In the genomic region with DNA sequence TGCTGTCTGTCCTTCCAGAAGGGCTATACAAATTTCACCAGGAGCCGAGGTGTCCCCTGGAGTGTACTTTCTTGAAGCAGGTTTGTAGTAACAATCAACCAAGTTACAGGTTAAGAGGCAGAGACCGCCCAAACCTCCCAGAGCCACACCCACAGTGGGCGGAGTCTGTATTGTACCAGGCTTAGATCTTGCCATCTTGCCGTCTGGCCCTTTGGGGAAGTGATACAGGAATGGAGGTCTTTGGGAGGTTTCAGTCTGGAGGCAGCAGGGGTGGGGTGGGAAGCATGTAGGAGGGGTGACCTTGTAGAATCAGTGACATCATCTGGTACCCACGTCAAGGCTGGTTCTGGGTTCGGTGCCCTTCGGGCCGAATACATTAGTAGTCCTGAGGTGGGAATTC, we compare ENCODE assay signal across 14 mouse cellular contexts. TPM values are rescaled to one million over a fixed set of nuclear protein-coding genes. Genes with fewer than 3 reads are reported as not detected.
DNase-seq lines count a peak whose midpoint lies in the region; ATAC-seq and TF ChIP-seq lines count a peak whose summit lies in the region.
"Had no signal": no experiment of that assay in that cellular context is flagged by ENCODE, and none has a peak within 500 bp of the region (broad histone marks: within the 10 kb centered on the region; RNA-seq: fewer than 3 reads in every experiment).

No protein-coding gene starts in this region.

- TF ChIP-seq EP300 in MEL (IDR thresholded peaks at IDR 0.05; ENCODE audit: low read depth in 1 of 2, low read length in 2 of 2) = no peak

- H3K4me1 ChIP-seq in heart, embryonic 12.5 days (replicated peaks) = peaks cover 7% of the 10 kb centered on the region; the same call in 1 of the 2 replicates
- H3K4me1 ChIP-seq in midbrain, embryonic 14.5 days (ENCODE audit: control insufficient read depth, insufficient read depth, low read length) = no peaks in the 10 kb centered on the region
- peaks cover 6% of the 10 kb centered on the region for H3K4me1 ChIP-seq in midbrain, embryonic 10.5 days
- peaks cover 0 to 10% of the 10 kb centered on the region in 2 experiments; a peak in 2 of 4 replicates for H3K4me1 ChIP-seq in MEL (ENCODE audit: control insufficient read depth in 1 of 2, insufficient read depth in 2 of 2, low read length in 2 of 2)
- H3K4me1 ChIP-seq in liver, embryonic 13.5 days (replicated peaks) = peaks cover 24% of the 10 kb centered on the region
- H3K4me1 ChIP-seq: forebrain, embryonic 15.5 days had no signal

- no peak overlapping the region for H3K4me3 ChIP-seq in heart, embryonic 12.5 days
- no peak overlapping the region for H3K4me3 ChIP-seq in midbrain, embryonic 14.5 days (replicated peaks; ENCODE audit: low read depth, low read length)
- no peak overlapping the region for H3K4me3 ChIP-seq in midbrain, embryonic 10.5 days
- H3K4me3 ChIP-seq in MEL (ENCODE audit: control insufficient read depth in 1 of 2, insufficient read depth in 1 of 2, low read depth in 2 of 2, low read length in 2 of 2) = no peak overlapping the region
- H3K4me3 ChIP-seq in liver, embryonic 13.5 days (replicated peaks) = no peak overlapping the region
- H3K4me3 ChIP-seq: forebrain, embryonic 15.5 days; limb, embryonic 13.5 days had no signal

- no peak overlapping the region for H3K27ac ChIP-seq in heart, embryonic 12.5 days (ENCODE audit: poor library complexity, severe bottlenecking)
- peak overlapping the region; percentile 55; the same call in 1 of the 2 replicates for H3K27ac ChIP-seq in midbrain, embryonic 14.5 days (replicated peaks; ENCODE audit: low read depth, low read length)
- no peak overlapping the region for H3K27ac ChIP-seq in midbrain, embryonic 10.5 days (replicated peaks)
- H3K27ac ChIP-seq in MEL (ENCODE audit: control insufficient read depth, low read depth, low read length) = no peak overlapping the region
- no peak overlapping the region for H3K27ac ChIP-seq in liver, embryonic 13.5 days
- H3K27ac ChIP-seq: forebrain, embryonic 15.5 days; limb, embryonic 13.5 days had no signal

- H3K9me3 ChIP-seq in heart, embryonic 12.5 days (replicated peaks) = no peaks in the 10 kb centered on the region
- no peaks in the 10 kb centered on the region for H3K9me3 ChIP-seq in midbrain, embryonic 14.5 days (ENCODE audit: control insufficient read depth, low read length)
- no peaks in the 10 kb centered on the region for H3K9me3 ChIP-seq in midbrain, embryonic 10.5 days (replicated peaks)
- H3K9me3 ChIP-seq in MEL (replicated peaks; ENCODE audit: insufficient read depth, low read length) = no peaks in the 10 kb centered on the region
- H3K9me3 ChIP-seq in liver, embryonic 13.5 days (replicated peaks) = no peaks in the 10 kb centered on the region
- H3K9me3 ChIP-seq: forebrain, embryonic 15.5 days; limb, embryonic 13.5 days had no signal

- TF ChIP-seq CTCF in MEL (IDR thresholded peaks at IDR 0.05 in 2 of 3, conservative IDR thresholded peaks at IDR 0.05 in 1 of 3; ENCODE audit: control insufficient read depth in 1 of 3, insufficient read depth in 1 of 3, low read depth in 2 of 3, low read length in 3 of 3, poor library complexity in 1 of 3, severe bottlenecking in 1 of 3) = no peak

- no peak for TF ChIP-seq POLR2A in MEL (IDR thresholded peaks at IDR 0.05; ENCODE audit: control insufficient read depth in 1 of 2, insufficient read depth in 1 of 2, low read depth in 1 of 2, low read length in 2 of 2, poor library complexity in 1 of 2)

- H3K9ac ChIP-seq in heart, embryonic 12.5 days = no peak overlapping the region
- no peak overlapping the region for H3K9ac ChIP-seq in midbrain, embryonic 14.5 days (replicated peaks; ENCODE audit: low read length)
- no peak overlapping the region for H3K9ac ChIP-seq in MEL (ENCODE audit: control insufficient read depth, low read depth, low read length, poor library complexity, severe bottlenecking)
- H3K9ac ChIP-seq in liver, embryonic 13.5 days = no peak overlapping the region
- H3K9ac ChIP-seq: forebrain, embryonic 15.5 days; limb, embryonic 13.5 days had no signal

- intact Hi-C loops in heart, postnatal 14 days (cut with DNase I) = loop anchor here (5.0 kb wide), 2 partner anchors 138 to 453 kb away; no protein-coding TSS in a partner anchor

- no peaks in the 10 kb centered on the region for H3K79me2 ChIP-seq in MEL (ENCODE audit: control insufficient read depth, insufficient read depth, low read length, poor library complexity)

- no peak overlapping the region for H3K4me2 ChIP-seq in heart, embryonic 12.5 days
- H3K4me2 ChIP-seq in midbrain, embryonic 14.5 days (ENCODE audit: low read length) = no peak overlapping the region
- no peak overlapping the region for H3K4me2 ChIP-seq in liver, embryonic 13.5 days
- H3K4me2 ChIP-seq: forebrain, embryonic 15.5 days; limb, embryonic 13.5 days had no signal

- no peak for DNase-seq in heart, postnatal 14 days
- no peak for DNase-seq in midbrain, embryonic 14.5 days
- DNase-seq in midbrain, embryonic 10.5 days (ENCODE audit: low spot score) = no peak
- peak; percentile 23 for DNase-seq in MEL (ENCODE audit: low read depth, low spot score)
- DNase-seq in liver, embryonic 13.5 days = peak; percentile 39
- DNase-seq in adrenal gland, postnatal 4 days (ENCODE audit: low spot score in 2 of 2) = no peak
- DNase-seq: adrenal gland, postnatal 14 days; gastrocnemius, postnatal 25 days; kidney, adult 18-20 months; lung, postnatal 14 days had no signal

- no peak for TF ChIP-seq RAD21 in MEL (IDR thresholded peaks at IDR 0.05; ENCODE audit: low read depth, low read length)

- WGBS in heart, embryonic 12.5 days = 74% methylated on average over 8 of the region's 8 CpGs
- 73% methylated on average over 8 of the region's 8 CpGs for WGBS in midbrain, embryonic 14.5 days
- 81% methylated on average over 8 of the region's 8 CpGs for WGBS in midbrain, embryonic 10.5 days
- WGBS in liver, embryonic 13.5 days (ENCODE audit: insufficient replicate concordance) = 66% methylated on average over 8 of the region's 8 CpGs

- no peaks in the 10 kb centered on the region for H3K36me3 ChIP-seq in heart, embryonic 12.5 days
- H3K36me3 ChIP-seq in midbrain, embryonic 14.5 days (ENCODE audit: control insufficient read depth, insufficient read depth, low read length) = no peaks in the 10 kb centered on the region
- H3K36me3 ChIP-seq in midbrain, embryonic 10.5 days = no peaks in the 10 kb centered on the region
- H3K36me3 ChIP-seq in MEL (ENCODE audit: control insufficient read depth in 1 of 2, insufficient read depth in 2 of 2, low read length in 2 of 2) = peaks cover 0 to 5% of the 10 kb centered on the region in 2 experiments; a peak in 2 of 4 replicates
- no peaks in the 10 kb centered on the region for H3K36me3 ChIP-seq in liver, embryonic 13.5 days
- H3K36me3 ChIP-seq: forebrain, embryonic 15.5 days; limb, embryonic 13.5 days had no signal

- H3K27me3 ChIP-seq in heart, embryonic 12.5 days (replicated peaks) = no peaks in the 10 kb centered on the region
- no peaks in the 10 kb centered on the region for H3K27me3 ChIP-seq in midbrain, embryonic 14.5 days (ENCODE audit: control insufficient read depth, insufficient read depth, low read length)
- H3K27me3 ChIP-seq in midbrain, embryonic 10.5 days (ENCODE audit: low read depth, poor library complexity, severe bottlenecking) = no peaks in the 10 kb centered on the region
- H3K27me3 ChIP-seq in MEL (ENCODE audit: control insufficient read depth in 1 of 2, insufficient read depth in 2 of 2, low read length in 2 of 2) = no peaks in the 10 kb centered on the region
- H3K27me3 ChIP-seq in liver, embryonic 13.5 days = no peaks in the 10 kb centered on the region
- H3K27me3 ChIP-seq: forebrain, embryonic 15.5 days had no signal

- 0 out of 2 replicates have a peak, but pooled peaks have one; percentile 22 for ATAC-seq in heart, embryonic 12.5 days (ENCODE audit: insufficient number of reproducible peaks, low FRiP score)
- ATAC-seq in midbrain, embryonic 14.5 days (ENCODE audit: low FRiP score, low TSS enrichment) = 0 out of 2 replicates have a peak, but pooled peaks have one; percentile 17
- ATAC-seq in liver, embryonic 13.5 days (ENCODE audit: low read depth) = peak; percentile 35; the same call in 1 of the 2 replicates
- ATAC-seq in CD4-positive, CD25-positive, alpha-beta regulatory T cell, adult 4 months = no peak
- ATAC-seq: forebrain, embryonic 15.5 days had no signal

TF ChIP-seq in MEL, 35 proteins besides CTCF, POLR2A, EP300 and RAD21 (continues in another document):
- no peak for TF ChIP-seq UBTF (IDR thresholded peaks at IDR 0.05; ENCODE audit: borderline replicate concordance, insufficient read depth, low read depth, low read length)
- no peak for TF ChIP-seq SIN3A (IDR thresholded peaks at IDR 0.05; ENCODE audit: low read length)
- no peak for TF ChIP-seq ELF1 (IDR thresholded peaks at IDR 0.05; ENCODE audit: low read depth, low read length)
- TF ChIP-seq RCOR1 (IDR thresholded peaks at IDR 0.05; ENCODE audit: low read depth, low read length) = no peak
- TF ChIP-seq USF1 (IDR thresholded peaks at IDR 0.05; ENCODE audit: low read depth, low read length) = no peak

RNA-seq across cellular contexts. Expression of gene Tor1aip1, which starts 53.3 kb away (rescaled TPM):
- polyA plus RNA-seq in heart, embryonic 12.5 days (2016; fragmentation: Nextera tagmentation; extraction: Ambion mirVana) = 35.6 and 36.9 TPM in 2 replicates
- total RNA-seq in heart, postnatal 14 days (2021) = 10 to 100 TPM; 70.8 to 74.8 TPM
- 19.0 and 21.5 TPM in 2 replicates for polyA plus RNA-seq in midbrain, embryonic 14.5 days (2014; fragmentation: Nextera tagmentation; extraction: Ambion mirVana)
- 41.3 and 41.5 TPM in 2 replicates for polyA plus RNA-seq in midbrain, embryonic 10.5 days (2016; fragmentation: Nextera tagmentation; extraction: Ambion mirVana)
- 11.4 and 13.1 TPM in 2 replicates for total RNA-seq in MEL (2012; rRNA removed)
- 10 to 100 TPM in 1 of 2 experiments, not detected in 1; 22.9 TPM for polyA plus RNA-seq in MEL (2012; ENCODE audit: insufficient read depth in 1 of 2, insufficient read length in 2 of 2, low read depth in 1 of 2, low replicate concordance in 2 of 2, missing spikeins in 1 of 2)
- polyA plus RNA-seq in liver, embryonic 13.5 days (2015; fragmentation: Nextera tagmentation; extraction: Ambion mirVana) = 25.9 and 29.6 TPM in 2 replicates
- total RNA-seq in adrenal gland, postnatal 4 days (2021) = 10 to 100 TPM; 82.4 to 87.5 TPM
- polyA plus RNA-seq in CD4-positive, CD25-positive, alpha-beta regulatory T cell, adult 4 months (2017; shearing (Covaris generic)) = 100 to 1,000 TPM in 1 of 2 experiments, 10 to 100 TPM in 1; 86.3 to 108 TPM

RNA-seq across cellular contexts. Expression of gene Tor1aip2, which starts 54.4 kb away (rescaled TPM):
- polyA plus RNA-seq in heart, embryonic 12.5 days (2016; fragmentation: Nextera tagmentation; extraction: Ambion mirVana) = 93.3 and 100 TPM in 2 replicates
- 10 to 100 TPM; 49.4 to 50.1 TPM for total RNA-seq in heart, postnatal 14 days (2021)
- polyA plus RNA-seq in midbrain, embryonic 14.5 days (2014; fragmentation: Nextera tagmentation; extraction: Ambion mirVana) = 64.8 and 78.1 TPM in 2 replicates
- polyA plus RNA-seq in midbrain, embryonic 10.5 days (2016; fragmentation: Nextera tagmentation; extraction: Ambion mirVana) = 104 and 107 TPM in 2 replicates
- total RNA-seq in MEL (2012; rRNA removed) = 37.7 and 47.1 TPM in 2 replicates
- polyA plus RNA-seq in MEL (2012; ENCODE audit: insufficient read depth in 1 of 2, insufficient read length in 2 of 2, low read depth in 1 of 2, low replicate concordance in 2 of 2, missing spikeins in 1 of 2) = 10 to 100 TPM in 1 of 2 experiments, not detected in 1; 48.1 TPM
- 47.9 and 58.5 TPM in 2 replicates for polyA plus RNA-seq in liver, embryonic 13.5 days (2015; fragmentation: Nextera tagmentation; extraction: Ambion mirVana)
- total RNA-seq in adrenal gland, postnatal 4 days (2021) = 100 to 1,000 TPM; 135 to 136 TPM
- 10 to 100 TPM; 38.3 to 43.9 TPM for polyA plus RNA-seq in CD4-positive, CD25-positive, alpha-beta regulatory T cell, adult 4 months (2017; shearing (Covaris generic))

Comparison
In these comparisons a context has a peak if more than half of its experiments do, and no peak if none do; other contexts are left out.
1. DNase-seq: peak in MEL (single experiment) and liver, embryonic 13.5 days (single experiment); none in heart, postnatal 14 days (0 of 2), midbrain, embryonic 14.5 days (single experiment), midbrain, embryonic 10.5 days (single experiment) and adrenal gland, postnatal 4 days (0 of 2).